Mouse (Mus musculus): ENCODE data around the gene Cdc42ep2. TPM values are rescaled to one million over a fixed set of nuclear protein-coding genes. Genes with fewer than 3 reads are reported as not detected.

The Cdc42ep2 gene
- total and polyA plus RNA-seq, 3 experiments, result 1.1 to 1.7 TPM; not detected in 1

- H3K4me1 ChIP-seq (ENCODE audit: control insufficient read depth in 1 of 2, insufficient read depth in 2 of 2, low read length in 2 of 2), result peaks cover 9 to 38% of the 10 kb centered on the region in 2 experiments
- no peaks in the 10 kb centered on the region for H3K27me3 ChIP-seq (ENCODE audit: control insufficient read depth in 1 of 2, insufficient read depth in 2 of 2, low read length in 2 of 2)
- DNase-seq (ENCODE audit: low read depth, low spot score), result no peak
- H3K9me3 ChIP-seq (replicated peaks; ENCODE audit: insufficient read depth, low read length), result no peaks in the 10 kb centered on the region
- TF ChIP-seq NRF1 (IDR thresholded peaks at IDR 0.05; ENCODE audit: insufficient read depth, low read depth, low read length, poor library complexity, severe bottlenecking) (no peak), RCOR1 (IDR thresholded peaks at IDR 0.05; ENCODE audit: low read depth, low read length) (no peak), ELF1 (IDR thresholded peaks at IDR 0.05; ENCODE audit: low read depth, low read length) (no peak), E2F4 (IDR thresholded peaks at IDR 0.05; ENCODE audit: borderline replicate concordance, low read depth, low read length) (no peak), TCF12 (IDR thresholded peaks at IDR 0.05; ENCODE audit: low read depth, low read length) (no peak)
- peaks cover 0 to 22% of the 10 kb centered on the region in 2 experiments; a peak in 2 of 4 replicates for H3K36me3 ChIP-seq (ENCODE audit: control insufficient read depth in 1 of 2, insufficient read depth in 2 of 2, low read length in 2 of 2)
- peaks cover 14% of the 10 kb centered on the region for H3K79me2 ChIP-seq (ENCODE audit: control insufficient read depth, insufficient read depth, low read length, poor library complexity)
- H3K9ac ChIP-seq (ENCODE audit: control insufficient read depth, low read depth, low read length, poor library complexity, severe bottlenecking), result no peak overlapping the region
- H3K27ac ChIP-seq (ENCODE audit: control insufficient read depth, low read depth, low read length), result no peak overlapping the region
- no peak overlapping the region for H3K4me3 ChIP-seq (ENCODE audit: control insufficient read depth in 1 of 2, insufficient read depth in 1 of 2, low read depth in 2 of 2, low read length in 2 of 2)
These were observed 43.5 kb downstream of the Cdc42ep2 start for GRCm38 (mm10) chr19:5881155-5881554.

- peaks cover 9 to 41% of the 10 kb centered on the region in 2 experiments for H3K4me1 ChIP-seq (ENCODE audit: control insufficient read depth in 1 of 2, insufficient read depth in 2 of 2, low read length in 2 of 2)
- no peaks in the 10 kb centered on the region for H3K9me3 ChIP-seq (replicated peaks; ENCODE audit: insufficient read depth, low read length)
- H3K36me3 ChIP-seq (ENCODE audit: control insufficient read depth in 1 of 2, insufficient read depth in 2 of 2, low read length in 2 of 2), result peaks cover 0 to 24% of the 10 kb centered on the region in 2 experiments; a peak in 2 of 4 replicates
- H3K27ac ChIP-seq (ENCODE audit: control insufficient read depth, low read depth, low read length), result no peak overlapping the region
- H3K27me3 ChIP-seq (ENCODE audit: control insufficient read depth in 1 of 2, insufficient read depth in 2 of 2, low read length in 2 of 2), result no peaks in the 10 kb centered on the region
- H3K79me2 ChIP-seq (ENCODE audit: control insufficient read depth, insufficient read depth, low read length, poor library complexity), result peaks cover 20% of the 10 kb centered on the region
- no peak for TF ChIP-seq TAL1 (IDR thresholded peaks at IDR 0.05; ENCODE audit: low read length)
- DNase-seq (ENCODE audit: low read depth, low spot score), result no peak
- H3K9ac ChIP-seq (ENCODE audit: control insufficient read depth, low read depth, low read length, poor library complexity, severe bottlenecking), result no peak overlapping the region
- no peak overlapping the region for H3K4me3 ChIP-seq (ENCODE audit: control insufficient read depth in 1 of 2, insufficient read depth in 1 of 2, low read depth in 2 of 2, low read length in 2 of 2)
These were observed 44.9 kb downstream of the Cdc42ep2 start for GRCm38 (mm10) chr19:5879735-5880134.

GRCm38 (mm10) chr19:5878916-5879315 is 45.7 kb downstream of the Cdc42ep2 start:
- Histone ChIP-seq H3K4me3 (ENCODE audit: control insufficient read depth in 1 of 2, insufficient read depth in 1 of 2, low read depth in 2 of 2, low read length in 2 of 2) (peak overlapping the region; percentile 57 to 59), H3K27ac (ENCODE audit: control insufficient read depth, low read depth, low read length) (no peak overlapping the region)

DNA sequence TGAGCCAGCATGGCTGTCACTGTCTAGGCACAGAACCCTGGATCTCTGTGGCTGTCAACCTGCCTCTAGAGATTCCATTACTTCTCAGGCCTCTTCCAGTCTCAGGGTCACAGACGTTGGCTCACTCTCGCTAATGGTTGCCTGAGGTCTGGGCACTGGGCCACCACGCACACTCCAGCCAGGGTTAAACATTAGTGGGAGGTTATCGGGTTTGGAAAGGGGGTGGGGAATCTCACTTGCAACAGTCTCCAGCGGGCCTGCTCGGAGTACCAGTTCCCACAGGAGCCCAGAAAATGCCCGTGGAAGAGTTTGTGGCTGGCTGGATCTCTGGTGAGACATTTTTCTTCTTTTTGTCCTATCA is 46.3 kb downstream of the Cdc42ep2 start:
- H3K9me3 ChIP-seq (replicated peaks; ENCODE audit: insufficient read depth, low read length), result no peaks in the 10 kb centered on the region
- H3K4me1 ChIP-seq (ENCODE audit: control insufficient read depth in 1 of 2, insufficient read depth in 2 of 2, low read length in 2 of 2), result peaks cover 6 to 33% of the 10 kb centered on the region in 2 experiments
- H3K36me3 ChIP-seq (ENCODE audit: control insufficient read depth in 1 of 2, insufficient read depth in 2 of 2, low read length in 2 of 2), result peaks cover 0 to 18% of the 10 kb centered on the region in 2 experiments; a peak in 2 of 4 replicates
- no peaks in the 10 kb centered on the region for H3K27me3 ChIP-seq (ENCODE audit: control insufficient read depth in 1 of 2, insufficient read depth in 2 of 2, low read length in 2 of 2)
- DNase-seq (ENCODE audit: low read depth, low spot score), result no peak
- H3K27ac ChIP-seq (ENCODE audit: control insufficient read depth, low read depth, low read length), result peak overlapping the region; percentile 93
- H3K9ac ChIP-seq (ENCODE audit: control insufficient read depth, low read depth, low read length, poor library complexity, severe bottlenecking), result peak overlapping the region; percentile 75
- H3K4me3 ChIP-seq (ENCODE audit: control insufficient read depth in 1 of 2, insufficient read depth in 1 of 2, low read depth in 2 of 2, low read length in 2 of 2), result peak overlapping the region; percentile 57 to 59
- TF ChIP-seq TBP (IDR thresholded peaks at IDR 0.05; ENCODE audit: low read depth, low read length), result no peak
- peak; percentile 13; the same call in 1 of the 2 replicates for TF ChIP-seq MXI1 (IDR thresholded peaks at IDR 0.05; ENCODE audit: low read depth, low read length)
- no peak for TF ChIP-seq ETS1 (IDR thresholded peaks at IDR 0.05; ENCODE audit: low read depth, low read length)
- TF ChIP-seq TCF12 (IDR thresholded peaks at IDR 0.05; ENCODE audit: low read depth, low read length), result no peak
- no peak for TF ChIP-seq BHLHE40 (IDR thresholded peaks at IDR 0.05; ENCODE audit: borderline replicate concordance, low read depth, low read length)
- TF ChIP-seq CHD1 (IDR thresholded peaks at IDR 0.05; ENCODE audit: low read depth, low read length), result no peak
- 0 out of 2 replicates have a peak, but pooled peaks have one; percentile 26 for TF ChIP-seq MYB (IDR thresholded peaks at IDR 0.05; ENCODE audit: low read depth, low read length)
- TF ChIP-seq ZNF384 (IDR thresholded peaks at IDR 0.05; ENCODE audit: low read depth, low read length), result no peak
- TF ChIP-seq CTCF (IDR thresholded peaks at IDR 0.05 in 2 of 3, conservative IDR thresholded peaks at IDR 0.05 in 1 of 3; ENCODE audit: control insufficient read depth in 1 of 3, insufficient read depth in 1 of 3, low read depth in 2 of 3, low read length in 3 of 3, poor library complexity in 1 of 3, severe bottlenecking in 1 of 3), result no peak
- TF ChIP-seq GATA1 (IDR thresholded peaks at IDR 0.05; ENCODE audit: low read depth, low read length), result 0 out of 2 replicates have a peak, but pooled peaks have one; percentile 5
- H3K79me2 ChIP-seq (ENCODE audit: control insufficient read depth, insufficient read depth, low read length, poor library complexity), result peaks cover 20% of the 10 kb centered on the region

More at GRCm38 (mm10) chr19:5878916-5879315, 45.7 kb downstream of the Cdc42ep2 start:
- TF ChIP-seq HCFC1 (IDR thresholded peaks at IDR 0.05; ENCODE audit: low read depth, low read length) (no peak), NELFE (IDR thresholded peaks at IDR 0.05; ENCODE audit: low read depth, low read length) (no peak), BHLHE40 (IDR thresholded peaks at IDR 0.05; ENCODE audit: borderline replicate concordance, low read depth, low read length) (no peak), ZKSCAN1 (IDR thresholded peaks at IDR 0.05; ENCODE audit: low read depth, low read length) (no peak)
- Histone ChIP-seq H3K79me2 (ENCODE audit: control insufficient read depth, insufficient read depth, low read length, poor library complexity) (peaks cover 20% of the 10 kb centered on the region), H3K36me3 (ENCODE audit: control insufficient read depth in 1 of 2, insufficient read depth in 2 of 2, low read length in 2 of 2) (peaks cover 0 to 23% of the 10 kb centered on the region in 2 experiments; a peak in 2 of 4 replicates), H3K9ac (ENCODE audit: control insufficient read depth, low read depth, low read length, poor library complexity, severe bottlenecking) (peak overlapping the region; percentile 75), H3K27me3 (ENCODE audit: control insufficient read depth in 1 of 2, insufficient read depth in 2 of 2, low read length in 2 of 2) (no peaks in the 10 kb centered on the region), H3K4me1 (ENCODE audit: control insufficient read depth in 1 of 2, insufficient read depth in 2 of 2, low read length in 2 of 2) (peaks cover 9 to 37% of the 10 kb centered on the region in 2 experiments), H3K9me3 (replicated peaks; ENCODE audit: insufficient read depth, low read length) (no peaks in the 10 kb centered on the region)
- no peak for DNase-seq (ENCODE audit: low read depth, low spot score)
